In genomic region chr1:186655096-186655495, GRCm38 (mm10) we compare ENCODE assay signal across 11 mouse cellular contexts. TPM values are rescaled to one million over a fixed set of nuclear protein-coding genes. Genes with fewer than 3 reads are reported as not detected.
DNase-seq lines count a peak whose midpoint lies in the region; ATAC-seq lines count a peak whose summit lies in the region.
"Had no signal": no experiment of that assay in that cellular context is flagged by ENCODE, and none has a peak within 500 bp of the region (broad histone marks: within the 10 kb centered on the region; RNA-seq: fewer than 3 reads in every experiment).

No protein-coding gene starts in this region.

- ATAC-seq in midbrain, embryonic 14.5 days (ENCODE audit: low FRiP score, low TSS enrichment): no peak
- ATAC-seq in midbrain, embryonic 11.5 days (ENCODE audit: low FRiP score): no peak
- no peak for ATAC-seq in forebrain, embryonic 12.5 days (ENCODE audit: low FRiP score)
- no peak for ATAC-seq in heart, embryonic 11.5 days (replicated peaks; ENCODE audit: insufficient number of reproducible peaks, low FRiP score, low TSS enrichment)
- ATAC-seq: liver, postnatal 0 days had no signal

- H3K27ac ChIP-seq in midbrain, embryonic 14.5 days (replicated peaks; ENCODE audit: low read depth, low read length): no peak overlapping the region
- no peak overlapping the region for H3K27ac ChIP-seq in midbrain, embryonic 11.5 days (ENCODE audit: low read depth, low read length)
- peak overlapping the region; percentile 25; the same call in 1 of the 2 replicates for H3K27ac ChIP-seq in forebrain, embryonic 12.5 days
- H3K27ac ChIP-seq in heart, embryonic 11.5 days (ENCODE audit: low read depth, low read length): no peak overlapping the region
- H3K27ac ChIP-seq: neural tube, embryonic 12.5 days had no signal

- WGBS in midbrain, embryonic 14.5 days: 43% methylated on average over 4 of the region's 4 CpGs
- 65% methylated on average over 4 of the region's 4 CpGs for whole genome bisulfite sequencing in midbrain, embryonic 11.5 days
- WGBS in forebrain, embryonic 12.5 days: 38% methylated on average over 4 of the region's 4 CpGs
- WGBS in heart, embryonic 11.5 days (ENCODE audit: insufficient replicate concordance): 74% methylated on average over 4 of the region's 4 CpGs

- H3K36me3 ChIP-seq in midbrain, embryonic 14.5 days (ENCODE audit: control insufficient read depth, insufficient read depth, low read length): no peaks in the 10 kb centered on the region
- no peaks in the 10 kb centered on the region for H3K36me3 ChIP-seq in midbrain, embryonic 11.5 days (ENCODE audit: control insufficient read depth, insufficient read depth, low read length)
- H3K36me3 ChIP-seq in forebrain, embryonic 12.5 days (replicated peaks): no peaks in the 10 kb centered on the region
- no peaks in the 10 kb centered on the region for H3K36me3 ChIP-seq in heart, embryonic 11.5 days (ENCODE audit: control insufficient read depth, insufficient read depth, low read length)
- H3K36me3 ChIP-seq: neural tube, embryonic 12.5 days had no signal

- H3K9ac ChIP-seq in midbrain, embryonic 14.5 days (replicated peaks; ENCODE audit: low read length): no peak overlapping the region
- H3K9ac ChIP-seq in midbrain, embryonic 11.5 days (ENCODE audit: low read length): no peak overlapping the region
- no peak overlapping the region for H3K9ac ChIP-seq in forebrain, embryonic 12.5 days
- no peak overlapping the region for H3K9ac ChIP-seq in heart, embryonic 11.5 days (ENCODE audit: low read depth, low read length)
- H3K9ac ChIP-seq: liver, postnatal 0 days; neural tube, embryonic 12.5 days had no signal

- H3K9me3 ChIP-seq in midbrain, embryonic 14.5 days (ENCODE audit: control insufficient read depth, low read length): no peaks in the 10 kb centered on the region
- H3K9me3 ChIP-seq in midbrain, embryonic 11.5 days (ENCODE audit: control insufficient read depth, low read length): no peaks in the 10 kb centered on the region
- no peaks in the 10 kb centered on the region for H3K9me3 ChIP-seq in forebrain, embryonic 12.5 days
- no peaks in the 10 kb centered on the region for H3K9me3 ChIP-seq in heart, embryonic 11.5 days (replicated peaks; ENCODE audit: control insufficient read depth, low read length)
- H3K9me3 ChIP-seq: neural tube, embryonic 12.5 days had no signal

- peak; percentile 46 for DNase-seq in midbrain, embryonic 14.5 days
- DNase-seq in midbrain, embryonic 11.5 days (ENCODE audit: low spot score, missing footprints): no peak
- peak; percentile 60 for DNase-seq in layer of hippocampus, adult 9-11 months
- DNase-seq in right cerebral cortex, postnatal 14 days: peak; percentile 13
- DNase-seq in adrenal gland, postnatal 14 days: no peak
- DNase-seq in kidney, postnatal 14 days: no peak
- DNase-seq: kidney, adult 8-10 months; liver, postnatal 0 days had no signal

- H3K4me1 ChIP-seq in midbrain, embryonic 14.5 days (ENCODE audit: control insufficient read depth, insufficient read depth, low read length): no peaks in the 10 kb centered on the region
- no peaks in the 10 kb centered on the region for H3K4me1 ChIP-seq in midbrain, embryonic 11.5 days (ENCODE audit: control insufficient read depth, insufficient read depth, low read length)
- H3K4me1 ChIP-seq in forebrain, embryonic 12.5 days: no peaks in the 10 kb centered on the region; the same call in 1 of the 2 replicates
- H3K4me1 ChIP-seq in heart, embryonic 11.5 days (ENCODE audit: control insufficient read depth, insufficient read depth, low read length): peaks cover 9% of the 10 kb centered on the region; the same call in 1 of the 2 replicates

- no peak overlapping the region for H3K4me2 ChIP-seq in midbrain, embryonic 14.5 days (ENCODE audit: low read length)
- H3K4me2 ChIP-seq in midbrain, embryonic 11.5 days: no peak overlapping the region
- no peak overlapping the region for H3K4me2 ChIP-seq in forebrain, embryonic 12.5 days
- H3K4me2 ChIP-seq in heart, embryonic 11.5 days: no peak overlapping the region
- H3K4me2 ChIP-seq: neural tube, embryonic 12.5 days had no signal

- H3K4me3 ChIP-seq in midbrain, embryonic 14.5 days (replicated peaks; ENCODE audit: low read depth, low read length): no peak overlapping the region
- H3K4me3 ChIP-seq in midbrain, embryonic 11.5 days (ENCODE audit: low read depth, low read length): no peak overlapping the region
- no peak overlapping the region for H3K4me3 ChIP-seq in forebrain, embryonic 12.5 days (replicated peaks)
- H3K4me3 ChIP-seq in heart, embryonic 11.5 days (ENCODE audit: low read depth, low read length): no peak overlapping the region
- H3K4me3 ChIP-seq: neural tube, embryonic 12.5 days had no signal

- no peaks in the 10 kb centered on the region for H3K27me3 ChIP-seq in midbrain, embryonic 14.5 days (ENCODE audit: control insufficient read depth, insufficient read depth, low read length)
- no peaks in the 10 kb centered on the region for H3K27me3 ChIP-seq in midbrain, embryonic 11.5 days (ENCODE audit: control insufficient read depth, insufficient read depth, low read length)
- no peaks in the 10 kb centered on the region for H3K27me3 ChIP-seq in forebrain, embryonic 12.5 days
- H3K27me3 ChIP-seq in heart, embryonic 11.5 days (ENCODE audit: control insufficient read depth, insufficient read depth, low read length): no peaks in the 10 kb centered on the region
- H3K27me3 ChIP-seq: neural tube, embryonic 12.5 days had no signal

RNA-seq across cellular contexts. Expression of gene Tgfb2, which starts 50.7 kb away (rescaled TPM):
- 11.8 and 14.7 TPM in 2 replicates for polyA plus RNA-seq in midbrain, embryonic 14.5 days (2014; fragmentation: Nextera tagmentation; extraction: Ambion mirVana)
- 11.9 and 12.3 TPM in 2 replicates for polyA plus RNA-seq in midbrain, embryonic 11.5 days (2014; fragmentation: Nextera tagmentation; extraction: Ambion mirVana)
- polyA plus RNA-seq in forebrain, embryonic 12.5 days (2016; fragmentation: Nextera tagmentation; extraction: Ambion mirVana): 20.5 and 23.0 TPM in 2 replicates
- total RNA-seq in adrenal gland, postnatal 14 days (2021): 2.7 and 3.1 TPM in 2 replicates
- polyA plus RNA-seq in heart, embryonic 11.5 days (2014; fragmentation: Nextera tagmentation; extraction: Ambion mirVana): 56.5 and 61.4 TPM in 2 replicates

Comparison
In these comparisons a context has a peak if more than half of its experiments do, and no peak if none do; other contexts are left out.
1. DNase-seq: peak in midbrain, embryonic 14.5 days (single experiment), layer of hippocampus, adult 9-11 months (single experiment) and right cerebral cortex, postnatal 14 days (single experiment); none in midbrain, embryonic 11.5 days (single experiment), adrenal gland, postnatal 14 days (single experiment) and kidney, postnatal 14 days (single experiment).